Mouse (Mus musculus) heart, postnatal 0 days (tissue): ENCODE measurements around the gene Scd4.

Source experiments
- CTCF ChIP-seq: IDR thresholded peaks from 2 replicates; pipeline ENCODE4 v1.5.1; 2016; ENCODE audit warnings: antibody characterized with exemption, control low read depth, low read depth
- EP300 ChIP-seq: IDR thresholded peaks from 2 replicates; pipeline ENCODE4 v1.6.1; 2016; ENCODE audit warnings: antibody characterized with exemption, low read depth

DNA sequence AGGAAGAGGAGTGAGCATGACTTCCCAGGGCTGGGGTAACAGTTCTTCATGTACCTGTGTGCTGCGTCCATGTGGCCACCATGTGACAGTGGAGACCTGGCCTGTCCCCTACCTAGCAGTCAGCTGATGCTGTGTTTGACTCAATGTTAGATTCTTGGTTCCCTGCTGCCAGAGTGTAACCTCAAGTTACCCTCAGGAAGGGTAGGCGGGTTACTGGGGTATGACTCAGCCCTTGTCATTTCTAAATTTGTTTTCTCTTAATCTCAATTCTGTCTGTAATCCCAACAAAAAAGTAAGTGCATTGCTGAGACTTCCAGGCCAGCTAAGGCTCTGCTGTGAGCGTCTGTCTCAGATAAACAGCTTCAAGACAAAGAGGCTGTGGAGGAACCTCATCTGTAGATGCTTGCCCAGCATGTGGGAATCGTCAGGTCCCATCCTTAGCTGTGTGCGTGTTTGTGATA lies 61.1 kb downstream of the Scd4 start:
- TF ChIP-seq CTCF (no peak), EP300 (no peak)
